Mouse (Mus musculus) cortical plate, adult 2 months (tissue): ENCODE results near the gene Chil3. TPM values are rescaled to one million over a fixed set of nuclear protein-coding genes. Genes with fewer than 3 reads are reported as not detected.
"Not testable (repeated sequence)": the region's sequence is repeated elsewhere in the genome, so short reads cannot be mapped to it uniquely, and the experiment has no call there.

Experiments used
- H3K27ac ChIP-seq: fragments of 200-500 bp; 2 replicates; pipeline ENCODE4 v1.5.1; 2012; ENCODE audit warnings: low read length, control low read depth, inconsistent platforms; ENCODE audit not compliant: insufficient read depth
- H3K4me1 ChIP-seq: fragments of 200-500 bp; 2 replicates; pipeline ENCODE4 v1.6.1; 2011; ENCODE audit warnings: low read length; ENCODE audit not compliant: control insufficient read depth, insufficient read depth
- H3K4me3 ChIP-seq: fragments of 200-500 bp; 2 replicates; pipeline ENCODE4 v1.5.1; 2011; ENCODE audit warnings: mild to moderate bottlenecking, low read length, control low read depth; ENCODE audit not compliant: insufficient read depth
- CTCF ChIP-seq: fragments of 200-500 bp; IDR thresholded peaks from 2 replicates; pipeline ENCODE4 v1.5.1; 2011; ENCODE audit warnings: mild to moderate bottlenecking, control low read depth, low read length; ENCODE audit not compliant: insufficient read depth; ENCODE audit errors: extremely low read depth
- POLR2A ChIP-seq: fragments of 200-500 bp; IDR thresholded peaks from 2 replicates; pipeline ENCODE4 v1.6.1; 2011; ENCODE audit warnings: mild to moderate bottlenecking, low read length, control low read depth; ENCODE audit not compliant: insufficient read depth; ENCODE audit errors: extremely low read depth
- polyA plus RNA-seq: library from polyadenylated mRNA; depleted of rRNA; stranded (reverse); fragments of >200 nt; gene quantifications from 2 replicates; pipeline ENCODE4 v1.2.3, GENCODE M21; 2012; rRNA removed

Gene Chil3
- polyA plus RNA-seq: 0.09 and 0.21 TPM in 2 replicates

GRCm38 (mm10) chr3:106167464-106167863 lies at the start of gene Chil3:
TSS of gene Chil3 (minus strand) at chr3:106167564.
- Histone ChIP-seq H3K27ac (no peak within 1 kb of the TSS), H3K4me1 (no peaks in the 10 kb centered on the region), H3K4me3 (no peak within 1 kb of the TSS)
- TF ChIP-seq POLR2A (no peak), CTCF (no peak)

- not testable (repeated sequence) for H3K4me1 ChIP-seq, H3K4me3 ChIP-seq, H3K27ac ChIP-seq
Observed at GRCm38 (mm10) chr3:106198030-106198429, 30.7 kb upstream of the Chil3 start.

GRCm38 (mm10) chr3:106197246-106197645 lies 29.9 kb upstream of the Chil3 start:
- not testable (repeated sequence) for H3K27ac ChIP-seq, H3K4me3 ChIP-seq, H3K4me1 ChIP-seq

GRCm38 (mm10) chr3:106196276-106196675 lies 28.9 kb upstream of the Chil3 start:
- Histone ChIP-seq H3K4me3 (no peak overlapping the region), H3K27ac (no peak overlapping the region), H3K4me1 (no peaks in the 10 kb centered on the region)
- TF ChIP-seq POLR2A: no peak
- no peak for TF ChIP-seq CTCF

GRCm38 (mm10) chr3:106195486-106195885 lies 28.1 kb upstream of the Chil3 start:
- no peak for TF ChIP-seq CTCF
- TF ChIP-seq POLR2A: no peak
- H3K27ac ChIP-seq: no peak overlapping the region
- no peak overlapping the region for H3K4me3 ChIP-seq
- H3K4me1 ChIP-seq: no peaks in the 10 kb centered on the region

GRCm38 (mm10) chr3:106187991-106188390 lies 20.6 kb upstream of the Chil3 start:
- H3K4me1 ChIP-seq: no peaks in the 10 kb centered on the region
- no peak overlapping the region for H3K4me3 ChIP-seq
- H3K27ac ChIP-seq: no peak overlapping the region
- TF ChIP-seq CTCF: no peak
- no peak for TF ChIP-seq POLR2A

GRCm38 (mm10) chr3:106177509-106178189 lies 10.3 kb upstream of the Chil3 start:
- TF ChIP-seq CTCF: no peak
- no peak for TF ChIP-seq POLR2A
- Histone ChIP-seq H3K4me3 (no peak overlapping the region), H3K27ac (no peak overlapping the region), H3K4me1 (no peaks in the 10 kb centered on the region)

GRCm38 (mm10) chr3:106174971-106175370 lies 7.6 kb upstream of the Chil3 start:
- H3K27ac ChIP-seq, H3K4me1 ChIP-seq, H3K4me3 ChIP-seq: not testable (repeated sequence)

- not testable (repeated sequence) for H3K27ac ChIP-seq, H3K4me1 ChIP-seq
Observed at GRCm38 (mm10) chr3:106172506-106172905, 5.1 kb upstream of the Chil3 start.

GRCm38 (mm10) chr3:106171135-106171731 lies 3.9 kb upstream of the Chil3 start:
- Histone ChIP-seq H3K4me3 (no peak overlapping the region), H3K4me1 (no peaks in the 10 kb centered on the region), H3K27ac (no peak overlapping the region)
- TF ChIP-seq POLR2A (no peak), CTCF (no peak)

More at GRCm38 (mm10) chr3:106172506-106172905, 5.1 kb upstream of the Chil3 start:
- H3K4me3 ChIP-seq: not testable (repeated sequence)
